Mouse (Mus musculus) brain, embryonic 14.5 days (tissue): ENCODE measurements at regions not wholly inside any gene's neighbourhood (a gene's known extent, or its start where the extent isn't known, plus 50 kb on each side); places are given as distances from the start of the nearest gene placed in this dataset.

Experiments used
- CTCF ChIP-seq: fragments of 200-500 bp; IDR thresholded peaks from 2 replicates; pipeline ENCODE4 v1.5.1; 2012; ENCODE audit warnings: inconsistent platforms, mild to moderate bottlenecking, moderate library complexity, borderline replicate concordance; ENCODE audit not compliant: insufficient read depth, insufficient read length; ENCODE audit errors: extremely low read depth
- POLR2A ChIP-seq: fragments of 200-500 bp; IDR thresholded peaks from 2 replicates; pipeline ENCODE4 v1.6.1; 2012; ENCODE audit warnings: mild to moderate bottlenecking, inconsistent platforms, borderline replicate concordance; ENCODE audit not compliant: poor library complexity, insufficient read depth, insufficient read length, severe bottlenecking; ENCODE audit errors: extremely low read depth

- no peak for TF ChIP-seq CTCF
- no peak for TF ChIP-seq POLR2A
Observed at GRCm38 (mm10) chr1:63820614-63821270, 51.7 kb upstream of the 4933402D24Rik start.
